Mouse (Mus musculus) embryo, embryonic 10.5 days (tissue): ENCODE measurements at regions not wholly inside any gene's neighbourhood (a gene's known extent, or its start where the extent isn't known, plus 50 kb on each side); places are given as distances from the start of the nearest gene placed in this dataset.
"Not testable (repeated sequence)": the region's sequence is repeated elsewhere in the genome, so short reads cannot be mapped to it uniquely, and the experiment has no call there.

ENCODE experiments used
- DNase-seq: peaks from one replicate; pipeline ENCODE4 v3.0.0-alpha.2; 2015; ENCODE audit warnings: low spot score

- no peak for DNase-seq
These were observed 198.1 kb upstream of the Tbl1xr1 start for GRCm38 (mm10) chr3:21878396-21878795.

GRCm38 (mm10) chr3:21884216-21884615 lies 192.2 kb upstream of the Tbl1xr1 start:
- no peak for DNase-seq

GRCm38 (mm10) chr3:21888710-21889109 lies 187.7 kb upstream of the Tbl1xr1 start:
- DNase-seq = no peak

DNA sequence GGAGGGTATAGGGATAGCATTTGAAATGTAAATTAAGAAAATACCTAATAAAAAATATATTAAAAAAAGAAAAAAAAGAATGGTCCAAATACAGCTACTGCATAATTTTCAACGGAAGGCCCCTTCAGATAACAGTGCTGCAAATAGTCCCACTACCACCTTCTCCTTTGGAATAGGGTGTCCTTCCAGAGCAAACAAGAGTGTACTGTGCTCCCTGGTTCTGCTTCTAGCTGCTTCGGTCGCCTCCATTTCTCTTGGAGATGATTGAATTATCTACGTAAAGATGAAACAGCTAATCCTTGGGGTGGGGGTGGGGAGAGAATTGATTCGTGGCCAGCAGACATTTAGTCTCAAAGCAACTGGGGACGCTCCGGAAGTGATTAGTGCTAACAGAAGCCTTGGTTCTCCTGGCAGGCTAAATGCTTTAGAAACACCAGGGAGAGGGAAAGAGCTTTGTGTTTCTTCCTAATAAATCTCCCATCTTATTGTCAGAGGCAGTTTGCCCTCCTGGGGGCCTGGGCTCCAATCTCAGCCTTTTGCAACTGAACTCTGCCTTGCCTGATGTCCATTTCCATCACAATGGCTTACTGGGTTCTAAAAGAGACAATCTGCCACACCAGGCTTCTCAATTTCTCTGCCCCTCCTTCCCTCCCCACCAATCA lies 184.5 kb upstream of the Tbl1xr1 start:
- peak; percentile 77 for DNase-seq

- DNase-seq = peak; percentile 18
These were observed 183.5 kb upstream of the Tbl1xr1 start for GRCm38 (mm10) chr3:21892864-21893404.

DNA sequence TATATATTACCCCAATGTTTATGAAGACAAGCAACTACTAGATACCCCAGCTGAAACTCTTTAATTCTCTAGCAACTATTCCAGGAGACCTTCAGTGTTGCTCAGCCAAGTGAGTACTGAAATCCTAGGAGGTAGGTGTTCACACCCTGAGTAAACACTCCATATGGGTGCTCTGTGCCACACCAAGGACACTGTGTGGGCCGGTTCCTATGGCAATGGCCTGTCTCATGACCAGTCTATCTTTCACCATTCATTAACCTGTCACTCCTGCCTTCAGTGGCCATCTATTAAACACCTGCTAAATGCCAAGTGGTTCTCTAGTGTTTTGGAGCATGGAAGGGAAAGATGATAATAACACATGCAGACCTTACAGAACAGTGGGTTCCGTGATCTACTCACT lies 180.9 kb upstream of the Tbl1xr1 start:
- no peak for DNase-seq

- DNase-seq = no peak
These were observed 178.2 kb upstream of the Tbl1xr1 start for GRCm38 (mm10) chr3:21898241-21898640.

GRCm38 (mm10) chr3:21905384-21906073 lies 170.9 kb upstream of the Tbl1xr1 start:
- no peak for DNase-seq

GRCm38 (mm10) chr3:21908828-21909227 lies 167.6 kb upstream of the Tbl1xr1 start:
- no peak for DNase-seq

- no peak for DNase-seq
These were observed 166.4 kb upstream of the Tbl1xr1 start for GRCm38 (mm10) chr3:21910080-21910479.

GRCm38 (mm10) chr3:21911071-21911470 lies 165.4 kb upstream of the Tbl1xr1 start:
- DNase-seq = no peak

GRCm38 (mm10) chr3:21917228-21917910 lies 159.1 kb upstream of the Tbl1xr1 start:
- peak; percentile 16 for DNase-seq

GRCm38 (mm10) chr3:21918431-21918830 lies 158.0 kb upstream of the Tbl1xr1 start:
- DNase-seq = no peak

DNA sequence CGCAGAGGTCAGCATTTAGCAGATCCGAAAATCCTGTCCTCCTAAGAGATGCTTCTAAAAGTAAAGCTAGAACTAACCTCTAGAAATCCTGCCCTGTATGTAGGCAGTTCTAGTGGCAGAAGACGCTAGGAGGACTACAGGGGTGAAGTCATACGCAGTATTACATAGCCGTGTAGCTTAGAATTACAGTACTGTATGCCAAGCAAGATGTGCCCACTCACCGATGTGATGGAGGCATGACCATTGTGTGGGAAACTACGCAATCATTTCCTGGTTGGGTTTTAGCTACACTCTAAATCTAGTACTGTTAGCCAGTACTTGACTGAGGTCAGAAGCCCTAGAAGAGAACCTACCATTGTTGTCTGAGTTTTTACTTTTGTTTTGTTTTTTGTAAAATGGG lies 156.5 kb upstream of the Tbl1xr1 start:
- no peak for DNase-seq

- DNase-seq = no peak
These were observed 144.5 kb upstream of the Tbl1xr1 start for GRCm38 (mm10) chr3:21931951-21932350.

- not testable (repeated sequence) for DNase-seq
These were observed 143.8 kb upstream of the Tbl1xr1 start for GRCm38 (mm10) chr3:21932696-21933095.

GRCm38 (mm10) chr3:21934731-21935271 lies 141.7 kb upstream of the Tbl1xr1 start:
- DNase-seq = peak; percentile 65

DNA sequence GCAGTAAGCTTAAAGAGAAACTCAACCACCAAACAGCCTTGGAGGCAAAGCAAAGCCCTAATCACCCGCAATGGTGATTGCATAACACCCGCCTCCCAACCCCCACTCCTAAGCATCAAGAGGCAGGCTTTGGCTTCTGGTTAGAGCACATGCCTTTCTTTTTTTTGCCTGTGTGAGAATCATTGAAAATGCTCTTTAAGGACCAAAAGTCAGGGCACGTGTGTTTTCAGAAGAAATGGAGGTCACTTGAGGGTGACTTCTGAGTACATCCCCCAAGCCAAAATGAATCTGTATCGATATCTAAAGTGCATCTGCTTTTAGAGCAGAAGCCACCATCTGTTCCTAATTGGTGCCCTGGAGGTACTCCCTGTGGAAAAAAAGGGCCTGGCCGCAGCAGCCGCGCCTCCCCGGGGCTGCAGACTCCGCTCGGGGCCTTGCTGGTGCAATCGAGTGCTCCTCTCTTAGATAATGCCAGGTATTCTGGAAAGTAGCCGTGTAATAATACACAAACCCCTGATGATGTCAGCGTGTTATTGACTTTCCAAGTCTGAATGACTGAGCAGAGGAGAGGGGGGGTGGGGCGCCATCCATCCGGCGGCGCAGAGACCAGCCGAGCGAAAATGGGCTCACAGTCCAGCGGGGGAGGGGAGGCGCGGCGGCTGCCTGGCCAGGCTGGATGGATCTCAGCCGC lies 140.7 kb upstream of the Tbl1xr1 start:
- DNase-seq = peak; percentile 98

DNA sequence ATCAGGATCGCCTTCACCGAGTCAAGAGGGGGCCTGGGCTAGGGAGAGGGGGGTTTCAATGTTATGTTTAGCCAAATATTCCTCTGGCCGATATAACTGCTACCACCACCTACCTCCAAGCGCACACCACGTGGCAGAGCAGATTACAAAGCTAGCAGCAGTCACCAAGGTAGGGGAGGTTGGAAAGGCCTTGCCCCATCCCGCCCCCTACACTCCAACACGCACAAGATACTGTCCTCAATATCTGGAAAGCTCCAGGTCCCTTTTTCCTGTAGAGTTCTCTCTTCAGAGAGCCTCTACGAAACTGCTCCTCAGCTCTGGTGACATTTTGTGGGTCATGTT lies 140.2 kb upstream of the Tbl1xr1 start:
- no peak for DNase-seq

DNA sequence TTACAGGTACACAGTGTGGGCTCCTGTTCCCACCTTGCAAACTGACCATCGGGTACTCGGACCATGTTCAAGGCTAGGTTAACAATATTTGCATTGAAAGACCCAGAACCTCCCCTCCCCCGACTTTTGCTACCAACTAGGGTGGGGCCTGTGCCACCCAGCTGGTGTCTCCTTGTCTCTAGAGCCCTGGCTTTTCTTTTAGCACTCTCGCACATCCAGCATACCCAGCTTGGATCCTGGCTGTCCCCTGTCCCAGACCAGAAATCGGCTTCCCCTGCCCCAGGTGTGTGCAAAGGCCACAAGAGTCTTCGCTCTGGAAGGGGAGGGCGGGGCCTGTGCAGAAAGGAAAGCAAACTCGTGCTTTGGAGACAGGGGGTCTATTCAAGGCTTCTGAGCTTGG lies 139.8 kb upstream of the Tbl1xr1 start:
- peak; percentile 34 for DNase-seq

DNA sequence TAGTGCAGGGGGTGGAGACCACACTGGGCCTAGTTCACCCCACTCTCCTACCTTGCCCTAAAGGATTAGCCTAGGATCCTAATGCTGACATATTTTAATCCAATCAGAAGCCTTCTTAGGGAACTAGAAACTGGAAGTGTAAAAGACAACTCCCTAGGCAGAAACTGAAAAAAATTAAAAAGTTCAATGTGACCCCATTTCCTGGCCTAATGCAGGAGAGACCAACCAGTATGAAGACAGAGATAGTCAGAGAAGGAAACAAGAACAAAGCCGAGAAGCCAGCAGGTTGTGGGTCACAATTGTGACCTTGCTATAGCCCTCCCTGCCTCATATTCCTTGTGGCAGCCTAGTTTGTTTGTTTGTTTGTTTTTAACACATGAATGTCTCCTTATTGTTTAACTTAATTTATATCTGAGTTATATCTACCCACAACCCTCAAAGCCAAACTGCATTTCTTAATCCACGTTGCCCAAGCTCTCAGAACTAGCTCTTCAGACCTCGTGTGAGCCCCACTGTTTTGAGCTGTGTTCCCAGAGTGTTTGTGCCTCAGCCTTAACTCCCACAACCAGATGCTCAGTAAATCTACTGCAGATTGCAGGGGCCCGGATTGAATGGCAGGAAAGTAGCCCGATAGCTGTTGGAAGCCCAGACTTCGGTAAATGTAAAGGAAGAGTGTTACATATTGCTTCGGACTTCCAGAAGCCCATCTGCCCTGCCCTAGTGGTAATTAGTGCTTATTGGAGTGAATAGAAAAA lies 139.0 kb upstream of the Tbl1xr1 start:
- DNase-seq = peak; percentile 36
